Mouse (Mus musculus): Measurements from ENCODE around the gene Epgn. TPM values are rescaled to one million over a fixed set of nuclear protein-coding genes. Genes with fewer than 3 reads are reported as not detected.

Gene Epgn
- polyA plus RNA-seq, 1 experiment: not detected

- no peak for TF ChIP-seq CTCF (IDR thresholded peaks at IDR 0.05; ENCODE audit: extremely low read depth, insufficient read length, insufficient replicate concordance, low read depth, low read length)
- TF ChIP-seq POLR2A (IDR thresholded peaks at IDR 0.05; ENCODE audit: low read depth, low read length): no peak
- Histone ChIP-seq H3K4me1 (ENCODE audit: control insufficient read depth, insufficient read depth, insufficient read length, low read length) (0 out of 2 replicates have a peak, but pooled peaks cover under 1% of the 10 kb centered on the region), H3K36me3 (ENCODE audit: control insufficient read depth, insufficient read depth, low read length) (no peaks in the 10 kb centered on the region), H3K27ac (ENCODE audit: insufficient read depth, low read depth, low read length) (no peak overlapping the region), H3K27me3 (ENCODE audit: control insufficient read depth, insufficient read depth, low read length) (no peaks in the 10 kb centered on the region), H3K4me3 (ENCODE audit: low read depth, low read length) (no peak overlapping the region)
- WGBS: 66% methylated on average over 8 of the region's 8 CpGs
These were observed 4.2 kb upstream of the Epgn start for GRCm38 (mm10) chr5:91023114-91023513.

GRCm38 (mm10) chr5:91027840-91028239 lies 576 bp downstream of the Epgn start:
- Histone ChIP-seq H3K27me3 (ENCODE audit: control insufficient read depth, insufficient read depth, low read length) (no peaks in the 10 kb centered on the region), H3K36me3 (ENCODE audit: control insufficient read depth, insufficient read depth, low read length) (no peaks in the 10 kb centered on the region), H3K4me3 (ENCODE audit: low read depth, low read length) (no peak overlapping the region), H3K27ac (ENCODE audit: insufficient read depth, low read depth, low read length) (no peak overlapping the region), H3K4me1 (ENCODE audit: control insufficient read depth, insufficient read depth, insufficient read length, low read length) (0 out of 2 replicates have a peak, but pooled peaks cover 2% of the 10 kb centered on the region)
- TF ChIP-seq POLR2A (IDR thresholded peaks at IDR 0.05; ENCODE audit: low read depth, low read length) (no peak), CTCF (IDR thresholded peaks at IDR 0.05; ENCODE audit: extremely low read depth, insufficient read length, insufficient replicate concordance, low read depth, low read length) (no peak)
- 0% methylated on average over 1 of the region's 1 CpGs for WGBS

GRCm38 (mm10) chr5:91030629-91031028 lies 3.4 kb downstream of the Epgn start:
- Histone ChIP-seq H3K36me3 (ENCODE audit: control insufficient read depth, insufficient read depth, low read length) (no peaks in the 10 kb centered on the region), H3K27me3 (ENCODE audit: control insufficient read depth, insufficient read depth, low read length) (no peaks in the 10 kb centered on the region), H3K4me3 (ENCODE audit: low read depth, low read length) (no peak overlapping the region), H3K27ac (ENCODE audit: insufficient read depth, low read depth, low read length) (no peak overlapping the region), H3K4me1 (ENCODE audit: control insufficient read depth, insufficient read depth, insufficient read length, low read length) (0 out of 2 replicates have a peak, but pooled peaks cover 2% of the 10 kb centered on the region)
- 68% methylated on average over 2 of the region's 2 CpGs for WGBS
- TF ChIP-seq CTCF (IDR thresholded peaks at IDR 0.05; ENCODE audit: extremely low read depth, insufficient read length, insufficient replicate concordance, low read depth, low read length) (no peak), POLR2A (IDR thresholded peaks at IDR 0.05; ENCODE audit: low read depth, low read length) (no peak)

GRCm38 (mm10) chr5:91035341-91035740 lies 8.1 kb downstream of the Epgn start:
- 30% methylated on average over 2 of the region's 2 CpGs for WGBS
- peaks cover 5% of the 10 kb centered on the region; the same call in 1 of the 2 replicates for H3K4me1 ChIP-seq (ENCODE audit: control insufficient read depth, insufficient read depth, insufficient read length, low read length)

GRCm38 (mm10) chr5:91036628-91037027 lies 9.4 kb downstream of the Epgn start:
- Histone ChIP-seq H3K36me3 (ENCODE audit: control insufficient read depth, insufficient read depth, low read length) (no peaks in the 10 kb centered on the region), H3K27me3 (ENCODE audit: control insufficient read depth, insufficient read depth, low read length) (no peaks in the 10 kb centered on the region), H3K27ac (ENCODE audit: insufficient read depth, low read depth, low read length) (no peak overlapping the region), H3K4me3 (ENCODE audit: low read depth, low read length) (no peak overlapping the region), H3K4me1 (ENCODE audit: control insufficient read depth, insufficient read depth, insufficient read length, low read length) (peaks cover 5% of the 10 kb centered on the region; the same call in 1 of the 2 replicates)
- TF ChIP-seq CTCF (IDR thresholded peaks at IDR 0.05; ENCODE audit: extremely low read depth, insufficient read length, insufficient replicate concordance, low read depth, low read length): no peak
- WGBS: 77% methylated on average over 4 of the region's 4 CpGs

More at GRCm38 (mm10) chr5:91035341-91035740, 8.1 kb downstream of the Epgn start:
- Histone ChIP-seq H3K27me3 (ENCODE audit: control insufficient read depth, insufficient read depth, low read length) (no peaks in the 10 kb centered on the region), H3K27ac (ENCODE audit: insufficient read depth, low read depth, low read length) (no peak overlapping the region), H3K36me3 (ENCODE audit: control insufficient read depth, insufficient read depth, low read length) (no peaks in the 10 kb centered on the region), H3K4me3 (ENCODE audit: low read depth, low read length) (no peak overlapping the region)
- TF ChIP-seq CTCF (IDR thresholded peaks at IDR 0.05; ENCODE audit: extremely low read depth, insufficient read length, insufficient replicate concordance, low read depth, low read length) (no peak), POLR2A (IDR thresholded peaks at IDR 0.05; ENCODE audit: low read depth, low read length) (no peak)

- WGBS: 65% methylated on average over 2 of the region's 2 CpGs
- Histone ChIP-seq H3K27me3 (ENCODE audit: control insufficient read depth, insufficient read depth, low read length) (no peaks in the 10 kb centered on the region), H3K4me1 (ENCODE audit: control insufficient read depth, insufficient read depth, insufficient read length, low read length) (peaks cover 5% of the 10 kb centered on the region; the same call in 1 of the 2 replicates), H3K4me3 (ENCODE audit: low read depth, low read length) (no peak overlapping the region), H3K27ac (ENCODE audit: insufficient read depth, low read depth, low read length) (no peak overlapping the region), H3K36me3 (ENCODE audit: control insufficient read depth, insufficient read depth, low read length) (no peaks in the 10 kb centered on the region)
- no peak for TF ChIP-seq CTCF (IDR thresholded peaks at IDR 0.05; ENCODE audit: extremely low read depth, insufficient read length, insufficient replicate concordance, low read depth, low read length)
- no peak for TF ChIP-seq POLR2A (IDR thresholded peaks at IDR 0.05; ENCODE audit: low read depth, low read length)
These were observed 10.5 kb downstream of the Epgn start for GRCm38 (mm10) chr5:91037756-91038155.

GRCm38 (mm10) chr5:91038547-91038946 lies 11.3 kb downstream of the Epgn start:
- Histone ChIP-seq H3K4me1 (ENCODE audit: control insufficient read depth, insufficient read depth, insufficient read length, low read length) (peaks cover 5% of the 10 kb centered on the region; the same call in 1 of the 2 replicates), H3K27me3 (ENCODE audit: control insufficient read depth, insufficient read depth, low read length) (no peaks in the 10 kb centered on the region), H3K4me3 (ENCODE audit: low read depth, low read length) (no peak overlapping the region), H3K36me3 (ENCODE audit: control insufficient read depth, insufficient read depth, low read length) (no peaks in the 10 kb centered on the region), H3K27ac (ENCODE audit: insufficient read depth, low read depth, low read length) (no peak overlapping the region)
- no peak for TF ChIP-seq POLR2A (IDR thresholded peaks at IDR 0.05; ENCODE audit: low read depth, low read length)
- peak; percentile 65; the same call in 1 of the 2 replicates for TF ChIP-seq CTCF (IDR thresholded peaks at IDR 0.05; ENCODE audit: extremely low read depth, insufficient read length, insufficient replicate concordance, low read depth, low read length)
- 5% methylated on average over 2 of the region's 2 CpGs for WGBS
